In the genomic region with DNA sequence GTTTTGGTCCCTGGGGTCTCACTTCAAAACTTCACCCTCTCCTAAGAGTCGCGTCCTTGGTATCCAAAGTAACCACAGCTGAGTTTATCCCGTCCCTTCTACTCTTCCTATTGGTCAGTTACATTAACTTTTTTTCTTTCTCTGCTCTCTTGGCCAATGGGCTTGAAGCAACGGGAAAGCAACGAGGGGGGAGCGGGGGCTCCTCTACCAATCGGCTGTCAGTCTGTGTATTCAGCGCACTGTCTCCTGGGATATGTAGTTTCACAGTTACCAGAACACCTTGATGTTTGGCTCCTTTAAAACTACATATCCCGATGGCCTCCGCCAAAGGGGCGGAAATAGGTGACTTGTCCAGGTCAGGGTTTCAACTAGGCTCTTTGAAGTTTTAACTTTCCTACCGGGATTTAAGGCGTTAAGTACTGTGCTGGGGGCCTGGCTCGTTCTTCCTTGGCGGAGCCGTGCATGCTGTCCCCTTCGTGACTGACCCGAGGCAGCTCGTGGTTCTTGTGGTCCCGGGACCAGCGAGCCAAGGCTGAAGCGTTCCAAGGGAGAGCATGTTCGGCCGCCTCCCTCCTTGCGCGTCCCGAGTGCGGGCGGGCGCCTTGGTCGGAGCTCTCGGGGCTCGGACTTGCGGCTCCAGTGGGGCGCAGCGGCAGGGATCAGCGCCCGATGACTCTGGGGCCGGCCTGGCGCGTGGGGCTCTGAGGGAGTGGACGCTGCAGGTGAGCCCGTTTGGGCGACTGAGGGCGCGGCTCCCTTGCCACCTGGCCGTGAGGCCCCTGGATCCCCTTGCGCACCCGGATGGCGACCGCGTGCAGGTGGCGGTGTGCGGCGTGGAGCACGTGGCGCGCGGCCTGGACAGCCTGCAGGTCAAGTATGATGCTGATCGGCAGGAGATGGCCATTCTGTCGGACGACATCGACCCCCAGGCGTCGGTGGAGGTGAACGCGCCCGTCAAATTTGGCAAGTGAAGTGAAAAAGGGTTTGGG, we compare ENCODE assay signal across 8 mouse cellular contexts. TPM values are rescaled to one million over a fixed set of nuclear protein-coding genes. Genes with fewer than 3 reads are reported as not detected.
DNase-seq lines count a peak whose midpoint lies in the region; ATAC-seq and TF ChIP-seq lines count a peak whose summit lies in the region.

A gene (minus strand): TSS at position 64 of the 989 bp plus-strand sequence.
A gene (plus strand): TSS at position 345 of the 989 bp plus-strand sequence.

- TF ChIP-seq POLR2A in cortical plate, adult 2 months (IDR thresholded peaks at IDR 0.05; ENCODE audit: extremely low read depth, insufficient read depth, low read length): no peak

- H3K4me1 ChIP-seq in cortical plate, adult 2 months (ENCODE audit: control insufficient read depth, insufficient read depth, low read length): 0 out of 2 replicates have a peak, but pooled peaks cover 2% of the 10 kb centered on the region
- peaks cover 29% of the 10 kb centered on the region for H3K4me1 ChIP-seq in megakaryocyte, embryonic 14.5 days

- H3K36me3 ChIP-seq in megakaryocyte, embryonic 14.5 days (replicated peaks; ENCODE audit: low read length): no peaks in the 10 kb centered on the region

- H3K4me3 ChIP-seq in cortical plate, adult 2 months (ENCODE audit: insufficient read depth, low read length): peak within 1 kb of the TSS; percentile 64
- H3K4me3 ChIP-seq in megakaryocyte, embryonic 14.5 days (replicated peaks): peak within 1 kb of the TSS; percentile 100

- H3K27me3 ChIP-seq in megakaryocyte, embryonic 14.5 days (replicated peaks): no peaks in the 10 kb centered on the region

- no peak within 1 kb of the TSS for H3K27ac ChIP-seq in cortical plate, adult 2 months (ENCODE audit: insufficient read depth, low read length)

- no peaks in the 10 kb centered on the region for H3K9me3 ChIP-seq in megakaryocyte, embryonic 14.5 days

- DNase-seq in gastrocnemius, adult 8-10 months (ENCODE audit: low spot score in 2 of 2): peak; percentile 89 to 92
- DNase-seq in hindlimb bud, embryonic 11.5 days (ENCODE audit: extremely low spot score, low read depth, low spot score): peak; percentile 97
- DNase-seq in left cerebral cortex, adult 8-10 months (ENCODE audit: low spot score in 2 of 2): peak; percentile 67 to 98
- peak; percentile 96 to 99 for DNase-seq in right cerebral cortex, postnatal 10 days (ENCODE audit: low spot score in 2 of 2)
- peak; percentile 63 for DNase-seq in urinary bladder, postnatal 25 days (ENCODE audit: low spot score)

- ATAC-seq in activated CD4-positive, CD25-positive, alpha-beta regulatory T cell, adult 4 months: peak; percentile 99

- TF ChIP-seq CTCF in cortical plate, adult 2 months (IDR thresholded peaks at IDR 0.05; ENCODE audit: extremely low read depth, insufficient read depth, low read length): no peak

RNA-seq across cellular contexts. Expression of the first gene that starts in this region (rescaled TPM):
- under 1 TPM; 0.60 to 0.61 TPM for polyA plus RNA-seq in activated CD4-positive, CD25-positive, alpha-beta regulatory T cell, adult 4 months (2017; shearing (Covaris generic))
- polyA plus RNA-seq in cortical plate, adult 2 months (2012; rRNA removed): 0.19 and 0.46 TPM in 2 replicates
- 1 to 10 TPM; 2.8 to 4.4 (median 3.1) TPM for total RNA-seq in gastrocnemius, adult 8-10 months (2022)
- under 1 TPM; 0.09 to 0.44 (median 0.38) TPM for total RNA-seq in left cerebral cortex, adult 8-10 months (2022)
- not detected in 2 replicates for polyA plus RNA-seq in megakaryocyte, embryonic 14.5 days (2012; ENCODE audit: insufficient read depth, low replicate concordance)

RNA-seq across cellular contexts. Expression of the second gene that starts in this region (rescaled TPM):
- polyA plus RNA-seq in activated CD4-positive, CD25-positive, alpha-beta regulatory T cell, adult 4 months (2017; shearing (Covaris generic)): 1 to 10 TPM; 2.4 to 2.6 TPM
- polyA plus RNA-seq in cortical plate, adult 2 months (2012; rRNA removed): 6.6 and 7.4 TPM in 2 replicates
- 10 to 100 TPM in 3 of 4 experiments, 1 to 10 TPM in 1; 9.6 to 11.0 (median 10.4) TPM for total RNA-seq in gastrocnemius, adult 8-10 months (2022)
- total RNA-seq in left cerebral cortex, adult 8-10 months (2022): 10 to 100 TPM; 12.7 to 13.4 (median 12.7) TPM
- polyA plus RNA-seq in megakaryocyte, embryonic 14.5 days (2012; ENCODE audit: insufficient read depth, low replicate concordance): 0.46 TPM in 1 of 2 replicates, not detected in the other
